Mouse (Mus musculus): Measurements from ENCODE around the gene Snapc4. TPM values are rescaled to one million over a fixed set of nuclear protein-coding genes. Genes with fewer than 3 reads are reported as not detected.

Gene Snapc4
- polyA plus RNA-seq (2017; shearing (Covaris generic)), result 10 to 100 TPM; 33.2 to 37.9 TPM

DNA sequence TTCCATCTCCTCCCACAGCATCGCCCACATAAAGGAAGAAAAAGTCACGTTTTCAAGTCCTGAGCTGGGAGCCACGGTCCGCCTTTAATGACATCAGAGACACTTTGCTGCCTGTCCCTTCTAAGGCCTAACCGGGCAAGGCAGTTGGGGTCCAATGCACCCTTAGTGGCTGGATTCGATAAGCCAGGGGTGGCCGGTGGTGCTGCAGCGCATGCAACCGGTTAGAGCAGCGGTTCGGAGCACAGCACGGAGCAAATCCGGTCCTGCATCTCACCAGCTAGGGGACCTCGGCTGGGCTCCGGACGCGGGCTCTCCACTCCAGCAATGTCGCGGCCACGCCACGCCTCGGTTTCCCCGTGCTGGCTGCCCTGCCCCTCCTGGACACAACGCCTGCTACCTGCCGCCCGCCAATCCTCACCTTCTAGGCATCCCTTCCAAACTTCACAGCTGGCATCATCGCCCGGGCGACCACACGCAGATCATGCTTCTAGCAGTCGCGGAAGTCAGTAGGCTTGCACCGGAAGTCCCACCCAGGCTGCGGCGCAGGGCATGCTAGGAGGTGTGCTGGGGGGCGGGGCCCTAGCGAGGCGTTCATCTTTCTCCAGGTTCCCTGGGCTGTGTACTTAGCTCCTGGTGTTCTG lies at the start of gene Snapc4:
TSS of gene Snapc4 (minus strand) at position 523 of the 641 bp plus-strand sequence.

DNA sequence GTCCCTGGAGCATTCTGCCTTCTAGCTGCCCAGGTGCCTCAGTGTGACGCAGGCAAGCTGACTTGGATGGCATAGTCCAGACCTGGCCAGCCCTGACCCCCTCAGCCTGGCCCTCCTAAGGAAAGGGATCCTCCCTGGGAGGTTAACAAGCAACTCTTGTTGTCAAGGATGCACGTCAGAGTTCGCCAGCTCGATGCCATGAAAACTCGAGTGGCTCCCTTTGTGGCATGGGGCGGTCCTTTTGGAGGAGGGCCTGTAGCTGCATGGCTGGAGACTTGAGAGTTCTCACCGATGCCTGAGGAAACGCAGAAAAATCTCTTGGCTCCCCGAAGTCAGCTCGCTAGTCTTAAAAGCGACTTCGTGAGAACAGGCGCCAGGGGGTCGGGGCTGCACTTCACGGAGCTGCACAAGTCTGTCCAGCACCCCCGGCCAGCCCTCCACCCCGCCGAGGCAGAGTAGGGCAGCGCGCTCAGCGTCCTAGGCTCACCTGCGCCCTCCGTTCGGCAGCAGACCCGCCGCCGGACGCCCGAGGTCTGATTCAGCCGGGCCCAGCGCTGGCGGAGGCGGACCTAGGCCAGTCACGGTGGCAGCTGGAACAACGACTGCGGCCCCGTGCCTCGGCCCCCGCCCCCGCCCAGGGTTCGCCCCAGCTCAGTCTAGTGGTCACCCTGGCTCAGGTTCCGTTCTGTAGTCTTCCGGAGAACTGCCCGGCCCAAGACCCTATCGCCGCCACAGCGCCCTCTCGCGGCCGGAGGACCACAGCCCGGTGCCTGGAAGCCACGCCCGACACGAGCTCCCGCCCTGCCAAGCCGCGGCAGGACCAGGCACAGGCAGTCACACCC lies 28.3 kb upstream of the Snapc4 start, which contains the start of gene Inpp5e:
TSS of gene Inpp5e (minus strand) at position 689 of the 842 bp plus-strand sequence.

GRCm38 (mm10) chr2:26389154-26389690 lies 8.8 kb upstream of the Snapc4 start, which contains the start of the genes Entr1 and Pmpca:
TSS of gene Entr1 (minus strand) at chr2:26389316.
TSS of gene Pmpca (plus strand) at chr2:26389339.

DNA sequence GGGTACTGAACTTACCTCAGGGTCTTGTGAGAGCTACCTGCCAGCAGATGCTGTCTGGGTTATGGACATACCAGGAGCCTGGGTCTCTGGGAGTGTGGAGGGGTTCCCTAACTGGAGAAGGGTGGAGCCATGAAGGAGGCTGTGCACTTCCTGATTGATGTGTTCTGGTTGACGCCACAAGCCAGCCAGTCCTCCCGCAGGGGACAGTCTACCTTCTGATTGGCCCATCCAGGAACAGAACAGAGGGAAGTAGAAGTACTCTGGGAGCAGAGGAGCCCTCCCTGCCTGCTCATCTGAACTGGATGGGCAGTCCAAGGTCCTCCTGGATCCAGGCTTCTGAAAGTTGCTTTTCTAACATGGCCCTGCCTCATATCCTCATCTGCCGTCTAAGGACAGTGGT lies 19.7 kb downstream of the Snapc4 start, which contains the start of gene Card9:
TSS of gene Card9 (minus strand) at position 147 of the 400 bp plus-strand sequence.

GRCm38 (mm10) chr2:26351358-26352290 lies 28.8 kb downstream of the Snapc4 start, which contains the start of gene Dnlz:
TSS of gene Dnlz (minus strand) at chr2:26352110.

GRCm38 (mm10) chr2:26315072-26315924 lies 65.2 kb downstream of the Snapc4 start, which contains the start of gene Gpsm1:
TSS of gene Gpsm1 (plus strand) at chr2:26315515.

Other genes with a start within 250 kb of the Snapc4 start
- not detected for gene Lhx3, start 172.4 kb downstream of the Snapc4 start, polyA plus RNA-seq (2017; shearing (Covaris generic))
- 1 to 10 TPM; 5.3 to 5.9 TPM for gene Qsox2, start 143.1 kb downstream of the Snapc4 start, polyA plus RNA-seq (2017; shearing (Covaris generic))
- gene Ccdc187, start 86.1 kb downstream of the Snapc4 start, polyA plus RNA-seq (2017; shearing (Covaris generic)), result under 1 TPM in 1 of 2 experiments, not detected in 1; 0.10 TPM
- gene Gpsm1, start 65.1 kb downstream of the Snapc4 start, polyA plus RNA-seq (2017; shearing (Covaris generic)), result 1 to 10 TPM; 7.7 to 8.0 TPM
- gene Dnlz, start 28.5 kb downstream of the Snapc4 start, polyA plus RNA-seq (2017; shearing (Covaris generic)), result 10 to 100 TPM; 16.2 to 19.0 TPM
- gene Card9, start 19.7 kb downstream of the Snapc4 start, polyA plus RNA-seq (2017; shearing (Covaris generic)), result 1 to 10 TPM; 2.2 to 5.9 TPM
- gene Entr1, start 8.7 kb upstream of the Snapc4 start, polyA plus RNA-seq (2017; shearing (Covaris generic)), result 100 to 1,000 TPM; 141 to 145 TPM
- gene Pmpca, start 8.7 kb upstream of the Snapc4 start, polyA plus RNA-seq (2017; shearing (Covaris generic)), result 10 to 100 TPM; 77.5 to 86.2 TPM
- 10 to 100 TPM; 26.4 to 29.8 TPM for gene Inpp5e, start 28.6 kb upstream of the Snapc4 start, polyA plus RNA-seq (2017; shearing (Covaris generic))
- gene Sec16a, start 64.6 kb upstream of the Snapc4 start, polyA plus RNA-seq (2017; shearing (Covaris generic)), result 10 to 100 TPM; 21.7 to 46.1 TPM
- gene Notch1, start 136.0 kb upstream of the Snapc4 start, polyA plus RNA-seq (2017; shearing (Covaris generic)), result 10 to 100 TPM; 27.3 to 44.7 TPM
- 1 to 10 TPM in 1 of 2 experiments, under 1 TPM in 1; 0.93 to 1.8 TPM for gene Egfl7, start 199.4 kb upstream of the Snapc4 start, polyA plus RNA-seq (2017; shearing (Covaris generic))
- gene Gm20532, start 206.0 kb upstream of the Snapc4 start, polyA plus RNA-seq (2017; shearing (Covaris generic)), result not detected
- gene Agpat2, start 223.8 kb upstream of the Snapc4 start, polyA plus RNA-seq (2017; shearing (Covaris generic)), result 10 to 100 TPM; 16.6 to 23.4 TPM
- gene Fam69b, start 247.8 kb upstream of the Snapc4 start, polyA plus RNA-seq (2017; shearing (Covaris generic)), result 10 to 100 TPM in 1 of 2 experiments, 1 to 10 TPM in 1; 3.8 to 10.7 TPM